Mouse (Mus musculus) adrenal gland, postnatal 0 days (tissue): ENCODE results near the gene Gpc5. TPM values are rescaled to one million over a fixed set of nuclear protein-coding genes. Genes with fewer than 3 reads are reported as not detected.

Experiments used
- microRNA-seq: library from miRNA; unstranded; fragments of <30 nt; microRNA quantifications from one replicate; pipeline ENCODE4, GENCODE M21; 2016; ENCODE audit warnings: borderline replicate concordance; ENCODE audit not compliant: insufficient number of aligned reads
- polyA plus RNA-seq: library from polyadenylated mRNA; unstranded; fragments of >200 nt; fragmentation: Nextera tagmentation; extraction: Ambion mirVana; gene quantifications from 2 replicates; pipeline ENCODE4 v1.2.1, GENCODE M21; 2015

Gpc5 gene
- polyA plus RNA-seq, result 0.44 and 0.55 TPM in 2 replicates

GRCm38 (mm10) chr14:115092081-115092480, at the start of gene Gpc5:
Gene Gpc5 (plus strand): TSS chr14:115092215.

Small RNA genes within 50 kb of the gene (microRNA-seq; reads per million reads assigned to microRNA genes)
- 4,240 reads per million, percentile 88 among the genes with 10 or more reads in this experiment for gene Mir17
- 876 reads per million, percentile 75 among the genes with 10 or more reads in this experiment for gene Mir18
- gene Mir19a, result 13.3 reads per million, percentile 18 among the genes with 10 or more reads in this experiment
- gene Mir19b-1, result 5.3 reads per million, percentile 7 among the genes with 10 or more reads in this experiment
- 1,254 reads per million, percentile 79 among the genes with 10 or more reads in this experiment for gene Mir20a
- 1,167 reads per million, percentile 78 among the genes with 10 or more reads in this experiment for gene Mir92-1
